Mouse (Mus musculus) gastrocnemius, postnatal 14 days (tissue): ENCODE measurements around the gene Tfg. TPM values are rescaled to one million over a fixed set of nuclear protein-coding genes. Genes with fewer than 3 reads are reported as not detected.

ENCODE experiments used
- DNase-seq: peaks from one replicate; pipeline ENCODE4 v3.0.0; 2021; ENCODE audit warnings: mixed read lengths
- intact Hi-C: fragments of 180-260 bp; cut with DNase I; formaldehyde crosslinking; loops from one replicate; pipeline ENCODE4 v1.15.1; 2025; ENCODE audit warnings: low total_unique reads
- long read RNA-seq, 2 experiments: library from polyadenylated mRNA; stranded (forward); transcript quantifications; one replicate each; pipeline ENCODE4 v2.0.0; 2021
- total RNA-seq, 2 experiments: library from RNA; stranded (reverse); gene quantifications; 2 replicates each; pipeline ENCODE4 v1.2.3; 2021

Tfg gene
- total RNA-seq, result 10 to 100 TPM; 41.9 to 48.8 TPM
- long read RNA-seq, experiment 1, transcript Tfg-201 (8 exons, 1,945 nt), result major isoform, 62 of 70 reads
- long read RNA-seq, experiment 1, partial matches to known transcripts, result 3 of 70 reads
- long read RNA-seq, experiment 1, other reads (novel, unspliced or antisense), result 5 of 70 reads
- long read RNA-seq, experiment 2, transcript Tfg-201 (8 exons, 1,945 nt), result major isoform, 43 of 52 reads
- long read RNA-seq, experiment 2, partial matches to known transcripts, result 1 of 52 reads
- long read RNA-seq, experiment 2, other reads (novel, unspliced or antisense), result 8 of 52 reads

DNA sequence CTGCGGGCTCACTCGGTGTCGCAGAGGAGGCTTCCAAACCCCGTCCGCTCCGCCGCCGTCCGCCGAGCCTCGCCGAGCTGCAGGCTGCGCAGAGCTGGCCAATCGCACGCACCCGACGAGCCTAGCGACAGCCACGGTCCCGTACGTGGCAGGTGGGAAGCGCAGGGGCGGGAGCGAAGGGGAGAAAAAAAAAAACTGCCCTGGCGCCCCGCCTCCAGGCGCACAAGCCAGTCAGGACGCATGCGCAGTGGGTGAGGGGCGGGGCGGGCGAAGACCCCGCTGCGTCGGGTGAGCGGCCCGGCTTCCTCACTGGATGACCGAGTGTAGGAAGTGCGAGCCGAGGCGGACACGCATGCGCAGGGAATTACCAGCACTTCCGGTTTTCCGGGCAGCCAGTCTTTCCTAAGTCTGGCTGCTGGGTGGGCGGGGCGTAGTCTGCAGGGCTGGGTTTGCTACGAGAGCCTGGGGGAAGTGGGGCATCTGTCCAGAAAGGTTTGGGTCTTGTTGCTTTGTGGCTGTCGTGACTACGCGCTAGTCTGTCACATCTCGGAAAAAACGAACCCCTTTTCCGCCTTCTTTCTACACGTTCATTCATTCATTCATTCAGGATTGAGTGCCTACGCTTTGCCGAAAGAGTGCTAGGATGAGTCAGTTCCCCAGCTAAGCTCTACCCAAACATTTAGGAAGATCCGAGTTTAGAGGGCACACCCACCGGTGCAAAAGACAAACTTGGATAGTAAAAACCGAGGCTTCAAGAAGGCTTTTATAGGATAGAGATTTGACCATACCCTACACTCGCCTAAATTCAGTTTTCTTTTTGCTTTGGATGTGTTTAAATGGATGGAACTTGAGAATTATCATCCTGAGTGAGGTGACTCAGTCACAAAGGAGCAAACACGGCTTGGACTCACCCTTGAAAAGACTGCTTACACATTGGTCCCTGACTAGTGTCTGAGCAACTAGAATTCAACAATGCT is at the start of gene Tfg:
Gene Tfg (minus strand): TSS at position 227 of the 977 bp plus-strand sequence.
- intact Hi-C loops, result no loop called here
- DNase-seq, result peak; percentile 100

DNA sequence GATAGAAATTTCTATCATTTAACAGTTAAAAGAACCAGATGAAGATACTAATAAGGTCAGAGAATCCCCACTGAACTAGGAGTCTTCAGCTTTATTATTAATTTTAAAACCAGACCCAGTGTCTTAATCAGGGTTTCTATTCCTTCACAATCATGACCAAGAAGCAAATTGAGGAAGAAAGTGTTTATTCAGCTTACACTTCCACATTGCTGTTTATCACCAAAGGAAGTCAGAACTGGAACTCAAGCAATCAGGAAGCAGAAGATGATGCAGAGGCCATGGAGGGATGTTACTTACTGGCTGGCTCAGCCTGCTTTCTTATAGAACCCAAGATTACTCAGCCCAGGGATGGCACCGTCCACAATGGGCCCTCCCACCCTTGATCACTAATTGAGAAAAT is 11.8 kb upstream of the Tfg start:
- no peak for DNase-seq
- intact Hi-C loops, result no loop called here

DNA sequence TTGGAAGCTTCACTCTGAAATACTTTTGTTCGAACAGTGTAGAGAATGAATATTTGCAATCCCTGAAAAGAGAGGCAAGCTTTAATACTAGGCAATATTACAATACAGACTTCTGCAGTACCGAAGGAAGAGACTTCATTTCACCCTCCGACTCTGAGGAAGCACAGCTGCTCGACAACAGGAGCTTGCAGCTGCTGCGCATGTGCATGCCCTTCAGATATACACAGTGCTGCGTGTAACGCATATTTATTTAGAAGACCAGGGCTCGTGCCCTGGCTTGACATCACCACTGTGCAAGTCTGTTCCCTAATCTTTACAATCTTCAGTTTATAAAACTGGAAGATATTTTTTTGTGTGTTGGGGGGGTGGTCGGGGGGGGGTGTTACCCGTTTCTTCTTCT is 7.7 kb upstream of the Tfg start:
- intact Hi-C loops, result no loop called here
- no peak for DNase-seq

DNA sequence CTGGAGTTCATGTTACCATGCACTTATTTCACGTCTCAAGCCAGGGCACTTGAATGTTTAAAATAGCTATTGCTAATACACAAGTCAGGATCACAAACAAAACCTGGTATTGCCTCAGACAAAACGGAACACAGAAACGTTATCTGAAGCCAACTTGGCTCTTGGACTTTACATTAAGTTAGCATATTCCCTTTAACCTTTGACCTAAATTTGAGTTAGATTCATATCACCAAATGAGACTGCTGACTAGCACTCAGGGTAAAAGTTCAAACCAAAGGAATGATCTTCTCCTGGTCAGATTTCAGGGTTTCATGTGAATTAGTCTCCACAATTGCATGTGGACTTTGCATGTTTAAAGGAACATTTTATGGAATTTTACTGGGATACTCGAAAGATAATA is 5.1 kb upstream of the Tfg start:
- DNase-seq, result no peak
- intact Hi-C loops, result no loop called here

DNA sequence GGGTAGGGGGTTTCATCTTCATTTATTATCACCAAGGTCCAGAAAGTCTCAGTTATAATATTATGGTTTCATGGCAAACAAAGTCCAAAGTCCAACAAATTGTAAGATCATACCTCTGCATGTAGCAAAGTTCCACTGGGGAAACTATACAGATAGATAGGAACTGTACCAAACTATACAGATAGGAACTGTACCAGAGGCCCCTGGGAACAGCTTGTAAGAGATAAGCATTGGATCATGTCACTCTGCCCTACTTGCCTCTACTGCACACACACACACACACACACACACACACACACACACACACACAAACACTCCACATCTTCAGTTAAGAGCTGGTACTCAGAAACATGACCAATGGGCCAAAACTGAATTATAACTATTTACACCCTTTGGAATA is 1.8 kb upstream of the Tfg start:
- intact Hi-C loops, result no loop called here
- DNase-seq, result no peak

DNA sequence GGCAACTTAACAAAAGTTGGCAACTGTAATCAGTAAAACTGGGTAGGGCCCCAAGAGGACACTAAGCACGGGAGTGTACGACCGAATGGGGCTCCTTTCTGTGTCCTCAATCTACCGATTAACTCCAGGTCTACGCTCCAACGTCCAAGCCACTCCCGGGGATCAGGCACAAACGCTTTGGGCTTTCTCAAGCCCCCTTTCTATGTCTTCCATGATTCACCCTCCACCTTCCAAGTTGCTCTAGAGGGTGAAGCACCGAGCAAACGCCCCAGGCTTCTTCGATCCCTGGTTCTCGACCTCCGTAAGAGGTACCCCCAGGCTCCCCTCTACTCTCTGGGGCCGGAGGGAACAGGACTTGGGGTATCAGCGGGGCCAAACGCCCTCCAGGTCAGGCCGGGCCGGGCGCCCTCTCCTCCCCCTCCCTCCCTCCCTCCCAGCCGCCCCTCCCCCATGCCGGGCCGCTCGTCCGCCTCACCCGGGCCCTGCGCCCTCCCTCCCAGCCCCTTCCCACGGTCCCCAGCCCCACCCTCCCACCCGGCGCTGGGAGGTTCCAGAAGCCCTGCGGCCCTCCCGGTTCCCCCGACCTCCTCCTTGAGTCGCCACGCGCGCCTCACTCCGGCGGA is 582 bp downstream of the Tfg start:
- intact Hi-C loops, result no loop called here
- DNase-seq, result peak; percentile 10

DNA sequence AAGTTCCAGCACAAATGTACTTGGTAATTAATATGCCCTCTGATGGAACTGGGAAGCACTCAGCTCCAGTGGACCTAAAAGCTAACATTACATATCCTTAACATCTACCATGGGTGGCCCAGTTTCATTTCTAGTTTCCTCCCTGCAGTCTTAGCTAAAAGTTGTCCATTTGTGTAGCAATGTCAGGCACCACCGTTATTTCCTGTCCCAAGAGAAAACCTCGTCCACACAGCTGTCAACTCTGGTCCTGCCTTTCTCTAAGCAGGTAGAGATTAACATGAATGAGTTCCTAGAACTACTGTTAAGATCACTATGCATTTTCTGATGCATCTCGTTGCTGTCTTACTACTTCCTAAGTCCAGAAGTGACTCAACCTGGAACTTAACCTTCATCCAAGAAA is 1.6 kb downstream of the Tfg start:
- DNase-seq, result no peak
- intact Hi-C loops, result no loop called here

DNA sequence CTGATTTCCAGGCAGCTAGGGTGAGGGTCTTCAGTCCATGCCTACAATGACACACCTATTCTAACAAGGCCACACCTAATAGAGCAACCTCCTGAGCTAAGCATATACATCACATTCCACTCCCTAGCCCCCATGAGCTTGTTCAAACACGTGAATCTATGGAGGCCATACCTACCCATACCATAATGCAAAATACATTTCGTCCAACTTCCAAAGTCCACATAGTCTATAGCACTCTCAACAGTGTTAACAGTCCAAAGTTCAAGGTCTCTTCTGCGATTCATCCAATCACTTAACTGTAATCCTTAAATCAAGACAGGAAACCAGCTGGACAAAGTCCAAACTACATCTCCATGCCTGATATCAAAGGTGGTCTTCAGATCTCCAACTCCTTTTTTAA is 7.2 kb downstream of the Tfg start:
- no peak for DNase-seq
- intact Hi-C loops, result no loop called here

DNA sequence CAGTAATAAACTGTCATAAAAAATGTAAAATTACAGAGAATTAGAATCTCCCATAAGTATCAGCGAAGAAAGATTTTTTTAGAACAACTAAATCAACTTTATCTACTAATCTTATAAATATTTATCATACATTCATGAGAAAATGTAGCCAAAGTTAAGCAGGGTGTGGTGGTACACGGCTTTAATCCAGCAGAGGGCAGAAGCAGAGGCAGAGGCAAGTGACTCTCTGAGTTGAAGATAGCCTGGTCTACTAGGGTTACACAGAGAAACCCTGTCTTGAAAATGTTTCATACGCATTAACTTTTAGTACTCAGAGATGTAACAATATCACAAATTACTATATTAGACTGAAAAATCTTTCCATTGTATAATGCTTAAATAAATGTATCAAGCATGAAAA is 11.5 kb downstream of the Tfg start:
- intact Hi-C loops, result no loop called here
- no peak for DNase-seq

DNA sequence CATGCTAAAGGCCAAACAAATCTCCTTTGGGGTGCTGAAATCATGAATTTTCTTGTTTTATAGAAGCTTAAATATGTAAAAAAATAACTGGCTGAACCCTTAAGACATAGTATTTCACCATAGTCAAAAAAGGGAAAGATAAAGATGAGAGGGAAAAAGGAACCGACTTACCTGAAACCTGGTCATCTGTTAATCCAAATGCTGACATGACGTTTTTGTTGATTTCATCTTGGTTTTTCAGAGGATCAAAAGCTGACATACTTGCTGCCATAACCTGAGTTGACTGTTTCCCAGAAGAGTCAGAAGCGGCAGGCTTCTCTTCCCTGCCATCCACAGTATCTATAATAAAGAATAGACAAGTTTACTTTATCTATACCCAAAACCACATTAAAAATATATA is 16.4 kb downstream of the Tfg start:
- no peak for DNase-seq
- intact Hi-C loops, result no loop called here

DNA sequence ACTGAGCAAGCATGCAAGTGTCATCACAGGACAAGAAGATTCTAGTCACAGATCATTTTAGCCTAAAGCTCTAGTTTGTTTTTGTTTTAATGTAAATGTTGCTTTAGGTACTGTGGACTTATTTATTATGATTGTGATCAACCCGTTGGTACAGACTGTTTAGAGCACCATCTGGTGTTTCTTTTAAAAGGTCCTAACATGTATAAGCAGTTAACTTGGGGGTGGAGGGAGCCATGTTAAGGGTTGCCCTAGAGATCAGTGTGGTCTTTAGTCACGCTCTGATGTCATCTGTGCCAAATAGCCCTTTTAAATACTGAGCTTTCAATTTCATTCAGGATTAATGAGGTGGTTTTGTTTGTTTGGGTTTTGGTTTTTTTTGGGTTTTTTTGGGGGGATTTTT is 20.8 kb downstream of the Tfg start:
- DNase-seq, result no peak
- intact Hi-C loops, result no loop called here

DNA sequence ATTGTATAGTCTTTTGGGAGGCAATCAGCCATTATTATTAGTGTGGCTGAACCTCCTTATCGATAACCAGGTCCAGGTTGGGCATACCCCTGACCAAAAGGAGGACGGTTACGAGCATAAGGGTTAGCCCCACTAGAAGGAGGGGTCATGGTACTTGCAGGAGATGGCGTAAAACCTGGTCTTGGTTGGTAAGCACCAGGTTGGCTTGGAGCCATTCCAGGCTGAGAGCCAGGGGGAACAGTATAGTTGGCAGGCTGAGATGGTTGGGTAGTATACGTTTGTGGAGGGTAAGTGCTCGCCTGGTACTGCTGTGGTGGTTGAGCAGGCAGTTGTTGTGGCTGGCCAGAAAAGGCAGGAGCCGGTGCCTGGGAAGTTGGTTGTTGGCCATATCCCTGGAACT is 26.5 kb downstream of the Tfg start:
- no peak for DNase-seq
- intact Hi-C loops, result no loop called here

DNA sequence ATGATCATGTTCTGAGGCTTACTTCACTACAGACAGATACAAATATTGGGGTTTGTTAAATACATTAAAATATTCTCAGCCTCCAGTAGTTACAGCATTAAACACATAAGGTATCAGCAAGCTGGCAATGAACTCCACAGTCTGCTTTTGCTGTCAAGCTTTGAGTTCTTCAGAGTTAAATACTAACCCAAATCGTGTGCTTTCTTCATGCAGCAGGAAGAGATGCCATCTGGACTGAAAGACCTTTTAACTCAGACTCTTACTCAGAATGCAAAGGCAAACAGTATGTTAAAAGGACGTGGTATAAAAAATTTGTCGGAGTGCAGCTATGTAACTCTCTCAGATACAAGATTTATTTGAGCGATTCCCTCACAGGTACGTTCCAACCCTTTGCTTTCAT is 30.5 kb downstream of the Tfg start:
- intact Hi-C loops, result no loop called here
- no peak for DNase-seq

DNA sequence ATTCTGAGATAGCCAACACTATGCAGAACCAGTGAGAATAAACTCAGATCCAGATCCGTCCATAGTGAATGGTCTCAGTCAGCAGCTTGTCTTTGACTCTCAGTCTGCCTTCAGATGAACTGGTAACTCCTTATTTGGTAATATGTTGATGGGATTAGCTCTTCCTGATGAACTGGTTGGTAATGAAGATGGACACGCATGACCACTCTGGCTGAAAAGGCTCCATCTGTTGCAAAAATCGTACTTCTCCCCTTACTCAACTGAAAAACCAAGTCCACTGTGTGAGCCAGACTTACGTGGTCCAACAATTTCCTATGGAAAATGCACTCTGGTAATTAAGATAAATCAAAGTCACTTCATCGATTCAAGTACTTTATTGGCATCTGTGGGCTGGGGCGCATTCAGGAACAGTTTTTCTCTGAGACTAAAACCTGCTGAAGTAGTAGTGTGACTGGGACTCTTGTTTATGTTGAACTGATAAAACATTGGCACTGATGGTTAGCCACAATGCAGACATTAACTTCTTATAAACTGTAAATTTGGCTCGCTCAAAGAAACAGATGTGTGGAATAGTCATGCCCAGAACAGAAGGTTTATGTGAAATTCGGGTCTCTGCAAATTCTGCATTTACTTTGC is 36.1 kb downstream of the Tfg start:
- intact Hi-C loops, result no loop called here
- DNase-seq, result no peak

DNA sequence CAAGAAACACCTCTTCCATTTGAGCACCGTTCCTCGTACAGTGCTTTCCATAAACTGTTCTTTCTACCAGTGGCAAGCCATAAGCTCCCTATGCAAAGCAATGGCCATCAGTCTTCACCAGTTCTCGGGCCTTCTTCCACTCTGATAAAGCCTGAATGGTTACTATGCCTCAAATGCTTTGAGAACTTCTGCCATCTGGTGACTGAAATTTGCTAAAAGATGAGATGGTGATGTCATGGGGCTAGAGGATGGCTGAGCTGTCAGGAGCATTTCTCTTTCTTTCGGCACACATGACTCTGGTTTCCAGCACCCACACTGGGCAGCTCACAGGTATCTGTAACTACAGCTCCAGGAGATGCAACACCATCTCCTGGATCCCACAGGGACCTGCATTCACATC is 40.1 kb downstream of the Tfg start:
- no peak for DNase-seq
- intact Hi-C loops, result no loop called here

DNA sequence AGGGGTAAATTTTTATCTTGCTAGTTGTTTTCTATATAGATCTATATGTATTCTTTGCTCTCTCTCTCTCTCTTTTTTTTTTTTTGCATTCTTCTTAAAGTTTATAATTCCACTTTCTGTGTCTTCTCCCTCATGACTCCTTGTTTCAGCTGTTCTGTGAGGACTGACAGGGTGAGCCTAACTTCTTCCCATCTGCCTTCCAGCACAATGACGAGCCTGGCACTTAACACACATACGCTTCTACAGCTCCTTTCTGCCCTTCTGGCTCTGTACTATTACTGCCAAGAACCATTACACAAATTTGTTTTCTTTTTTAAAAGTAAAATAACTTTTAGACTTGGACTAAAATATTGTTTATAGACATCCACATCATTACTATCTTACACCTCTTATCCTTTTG is 43.8 kb downstream of the Tfg start:
- no peak for DNase-seq
- intact Hi-C loops, result no loop called here

DNA sequence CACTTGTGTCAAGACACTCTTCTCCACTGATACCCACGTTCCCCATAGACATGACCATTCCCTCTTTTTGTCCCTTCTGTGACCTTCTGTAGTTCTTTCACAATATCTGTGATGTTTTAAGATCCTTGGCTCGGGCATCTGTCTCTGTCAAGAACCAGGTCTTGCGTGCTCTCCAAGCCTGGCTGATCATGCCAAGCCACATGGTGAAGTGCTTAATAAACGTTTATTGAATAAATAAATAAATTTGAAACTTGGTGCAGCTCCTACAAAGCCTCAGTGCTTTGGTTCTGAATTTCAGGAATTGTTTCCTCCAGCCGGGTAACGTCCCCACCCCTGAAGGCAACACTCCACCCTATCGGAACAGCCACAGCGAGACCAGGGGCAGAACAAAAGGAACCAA is 46.3 kb downstream of the Tfg start:
- intact Hi-C loops, result no loop called here
- peak; percentile 39 for DNase-seq

DNA sequence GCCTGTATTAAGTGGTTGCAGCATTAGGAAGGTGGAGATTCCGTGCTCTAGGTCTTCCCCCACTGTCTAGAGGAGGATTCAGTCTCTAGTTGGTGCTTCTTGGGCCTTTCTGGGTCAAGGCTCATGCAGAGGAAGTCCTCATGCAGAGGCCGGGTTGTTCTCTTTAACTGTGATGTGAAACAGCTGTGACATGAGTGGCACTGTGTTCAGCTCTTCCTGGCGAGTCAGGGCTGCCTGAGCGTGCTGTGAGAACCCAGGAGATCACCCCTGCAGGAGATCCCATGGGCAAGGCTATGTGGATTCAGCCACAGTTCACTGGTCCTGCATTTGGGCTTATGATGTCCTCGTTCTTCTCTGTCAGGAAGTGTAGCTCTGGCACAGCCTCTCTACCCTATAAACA is 47.7 kb downstream of the Tfg start:
- intact Hi-C loops, result no loop called here
- DNase-seq, result no peak

DNA sequence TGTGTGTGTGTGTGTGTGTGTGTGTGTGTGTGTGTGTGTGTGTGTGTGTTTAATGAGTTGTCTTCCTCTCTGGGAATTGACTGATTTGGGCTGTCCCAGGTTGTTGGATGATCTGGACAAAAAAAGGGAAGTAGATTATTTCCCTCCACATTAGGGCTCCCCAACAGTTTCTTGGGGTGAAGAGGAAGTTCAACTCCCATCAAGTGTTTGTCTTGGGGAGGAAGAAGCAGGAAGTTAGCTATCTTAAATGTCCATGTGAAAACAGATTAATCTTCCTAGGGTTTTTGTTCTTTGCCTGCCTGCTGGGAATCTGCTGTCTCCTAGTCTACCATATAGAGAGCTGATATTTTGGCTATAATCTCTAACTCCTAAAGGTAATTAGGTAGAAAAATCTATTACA is 58.4 kb downstream of the Tfg start:
- no peak for DNase-seq
- intact Hi-C loops, result no loop called here

DNA sequence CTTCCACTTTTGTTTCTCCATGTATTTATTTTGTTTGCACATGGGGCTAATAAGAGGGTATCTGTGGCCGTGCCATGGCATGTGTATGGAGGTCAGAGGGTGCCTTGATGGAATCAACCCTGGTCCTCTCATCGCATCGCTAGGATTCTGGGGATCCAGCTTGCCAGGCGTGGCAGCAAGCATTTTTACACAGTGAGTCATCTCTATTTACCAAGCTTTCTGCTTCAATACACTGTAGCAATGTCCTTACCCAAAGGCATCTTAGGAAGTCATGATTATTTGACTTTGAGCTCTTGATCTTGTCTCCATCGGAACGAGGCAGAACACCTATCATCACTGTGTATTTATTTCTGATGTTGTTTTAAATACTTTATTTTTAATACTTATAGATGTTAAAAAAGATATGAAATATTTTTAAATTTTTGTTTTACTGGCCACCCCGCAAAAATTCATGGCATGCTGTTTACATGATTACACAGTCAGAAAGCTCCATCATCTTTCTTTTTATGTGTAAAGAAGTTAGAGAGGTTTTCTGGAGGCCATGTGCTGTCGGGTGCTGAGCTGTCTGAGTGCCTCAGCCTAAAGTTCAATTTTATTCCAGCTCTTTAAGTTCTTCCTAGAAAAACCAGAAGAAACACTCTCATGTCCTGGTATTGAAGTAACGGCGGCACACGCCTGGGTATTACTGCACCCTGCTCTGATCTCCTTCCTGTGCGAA is 61.9 kb downstream of the Tfg start:
- intact Hi-C loops, result no loop called here
- no peak for DNase-seq
